8 mouse cellular contexts compared by ENCODE assay signal in the genomic region with DNA sequence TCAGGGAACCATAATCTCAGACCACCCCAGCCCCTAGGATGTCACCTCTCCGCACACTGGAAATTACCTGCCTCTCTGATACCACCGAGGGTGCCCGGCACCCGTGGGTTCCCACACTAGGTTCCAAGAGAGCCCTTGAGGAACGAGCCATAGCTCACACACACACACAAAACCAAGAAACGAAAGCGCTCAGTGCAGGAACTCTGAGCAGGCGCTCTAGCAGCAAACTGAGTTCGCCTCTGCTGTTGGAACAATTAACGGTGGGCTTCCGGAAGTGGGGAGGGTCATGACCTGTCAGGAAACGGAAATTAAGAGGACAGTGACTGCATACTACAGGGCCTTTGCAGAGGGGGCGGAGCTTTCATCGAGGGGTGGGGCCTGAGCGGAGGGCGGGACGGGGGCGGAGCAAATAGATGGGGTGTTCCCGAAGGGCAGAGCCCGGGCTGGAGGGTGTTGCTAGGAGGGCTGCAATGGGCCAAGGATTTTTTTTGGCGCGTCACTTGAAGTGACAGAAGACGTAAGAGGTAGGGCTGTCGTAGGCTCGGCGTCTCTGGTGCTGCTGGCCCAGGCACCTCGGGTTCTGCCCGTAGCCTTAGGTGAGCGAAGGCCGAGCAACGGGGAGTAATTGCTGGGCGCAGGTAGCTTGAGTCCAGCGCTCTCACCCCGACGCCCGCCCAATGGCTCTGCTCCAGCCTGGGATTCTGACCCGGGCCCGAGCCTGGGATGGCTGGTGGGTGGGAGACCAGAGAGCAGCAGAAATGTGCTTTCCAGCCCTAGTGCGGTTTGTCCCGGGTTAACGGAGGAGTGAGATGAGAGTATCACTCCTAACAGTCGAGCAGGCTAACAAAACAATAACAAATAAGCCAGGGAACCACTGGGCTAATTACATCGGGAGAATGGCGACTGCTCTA. TPM values are rescaled to one million over a fixed set of nuclear protein-coding genes. Genes with fewer than 3 reads are reported as not detected.
DNase-seq lines count a peak whose midpoint lies in the region; TF ChIP-seq lines count a peak whose summit lies in the region.

No protein-coding gene starts in this region.

- peak; percentile 92 for DNase-seq in adipocyte (ENCODE audit: low spot score)
- DNase-seq in gastrocnemius, adult 8-10 months (ENCODE audit: low spot score in 2 of 2): peak; percentile 68 to 76
- peak; percentile 52 for DNase-seq in hindlimb bud, embryonic 11.5 days (ENCODE audit: extremely low spot score, low read depth, low spot score)
- DNase-seq in left cerebral cortex, adult 2 months (ENCODE audit: extremely low spot score in 1 of 2, low spot score in 2 of 2): peak; percentile 73 to 81
- DNase-seq in right cerebral cortex, adult 18-20 months: peak; percentile 87
- DNase-seq in urinary bladder, adult 2 months (ENCODE audit: low spot score): peak; percentile 46

- peak; percentile 70 for TF ChIP-seq POLR2A in cortical plate, adult 2 months (IDR thresholded peaks at IDR 0.05; ENCODE audit: extremely low read depth, insufficient read depth, low read length)

- peaks cover 5% of the 10 kb centered on the region; the same call in 1 of the 2 replicates for H3K4me1 ChIP-seq in cortical plate, adult 2 months (ENCODE audit: control insufficient read depth, insufficient read depth, low read length)

- TF ChIP-seq CTCF in cortical plate, adult 2 months (IDR thresholded peaks at IDR 0.05; ENCODE audit: extremely low read depth, insufficient read depth, low read length): no peak
- no peak for TF ChIP-seq CTCF in left cerebral cortex, adult 2 months (IDR thresholded peaks at IDR 0.05)

- 3% methylated on average over 44 of the region's 44 CpGs for WGBS in macrophage (ENCODE audit: missing documents)

- intact Hi-C loops in left cerebral cortex, adult 2 months (cut with DNase I): loop anchor here (2.0 to 5.0 kb wide), 3 partner anchors 20 to 108 kb away; a partner anchor contains a TSS

- peak overlapping the region; percentile 46 for H3K4me3 ChIP-seq in cortical plate, adult 2 months (ENCODE audit: insufficient read depth, low read length)
- peak overlapping the region; percentile 60 for H3K4me3 ChIP-seq in left cerebral cortex, adult 2 months
- H3K4me3 ChIP-seq in macrophage (ENCODE audit: inconsistent target): peak overlapping the region; percentile 66

- H3K79me2 ChIP-seq in macrophage (ENCODE audit: inconsistent target): peaks cover 36% of the 10 kb centered on the region

- H3K27ac ChIP-seq in cortical plate, adult 2 months (ENCODE audit: insufficient read depth, low read length): 0 out of 2 replicates have a peak overlapping the region, but pooled peaks have one; percentile 22
- peak overlapping the region; percentile 78 for H3K27ac ChIP-seq in left cerebral cortex, adult 2 months
- H3K27ac ChIP-seq in macrophage: peak overlapping the region; percentile 96

- no peaks in the 10 kb centered on the region for H3K36me3 ChIP-seq in macrophage (ENCODE audit: inconsistent target)

RNA-seq across cellular contexts. Expression of a gene that starts 20.2 kb away (rescaled TPM):
- 35.5 and 36.2 TPM in 2 replicates for polyA plus RNA-seq in cortical plate, adult 2 months (2012; rRNA removed)
- 10 to 100 TPM in 1 of 4 experiments, 1 to 10 TPM in 3; 8.4 to 10.3 (median 8.6) TPM for total RNA-seq in gastrocnemius, adult 8-10 months (2022)
- total RNA-seq in left cerebral cortex, adult 2 months (2021): 10 to 100 TPM; 45.2 TPM
- total RNA-seq in macrophage (2018; cell fraction: chromatin; rRNA removed): 100 to 1,000 TPM; 157 to 461 (median 270) TPM
- total RNA-seq in macrophage (2018; cell fraction: cytosol; rRNA removed): 100 to 1,000 TPM in 4 of 26 experiments, 10 to 100 TPM in 22; 61.9 to 145 (median 84.6) TPM
- 100 to 1,000 TPM; 208 to 496 (median 273) TPM for total RNA-seq in macrophage (2018; cell fraction: nucleus; rRNA removed)
- polyA plus RNA-seq in macrophage (2018): 64.7 to 104 TPM (median 89.0 TPM) in 3 replicates
- 30.8 and 33.2 TPM in 2 replicates for polyA plus RNA-seq in urinary bladder, adult 2 months (2012; rRNA removed)

RNA-seq across cellular contexts. Expression of a gene that starts 58.9 kb away (rescaled TPM):
- 12.6 and 13.5 TPM in 2 replicates for polyA plus RNA-seq in cortical plate, adult 2 months (2012; rRNA removed)
- 1 to 10 TPM; 4.4 to 6.4 (median 5.0) TPM for total RNA-seq in gastrocnemius, adult 8-10 months (2022)
- total RNA-seq in left cerebral cortex, adult 2 months (2021): 1 to 10 TPM; 8.5 to 9.1 TPM
- 100 to 1,000 TPM; 195 to 513 (median 266) TPM for total RNA-seq in macrophage (2018; cell fraction: chromatin; rRNA removed)
- total RNA-seq in macrophage (2018; cell fraction: cytosol; rRNA removed): 100 to 1,000 TPM; 302 to 435 (median 372) TPM
- total RNA-seq in macrophage (2018; cell fraction: nucleus; rRNA removed): 100 to 1,000 TPM; 321 to 683 (median 404) TPM
- polyA plus RNA-seq in macrophage (2018): 357 to 533 TPM (median 380 TPM) in 3 replicates
- polyA plus RNA-seq in urinary bladder, adult 2 months (2012; rRNA removed): 52.4 and 54.7 TPM in 2 replicates

Comparison
In these comparisons a context has a peak if more than half of its experiments do, and no peak if none do; other contexts are left out.
1. Peak in every context shown above with its lines: DNase-seq, H3K4me3 ChIP-seq and H3K27ac ChIP-seq.
2. H3K27ac ChIP-seq: peak in every context shown above with its lines; median percentile 96 in macrophage; 78 in left cerebral cortex, adult 2 months; 22 in cortical plate, adult 2 months.